Mouse (Mus musculus) left cerebral cortex, adult 9 months (tissue): ENCODE measurements around the gene Cry2.

ENCODE experiments used
- DNase-seq, 2 experiments: peaks; one replicate each; pipeline ENCODE4 v3.0.0; 2022; ENCODE audit warnings: low spot score in 2 of 2

The Cry2 gene

DNA sequence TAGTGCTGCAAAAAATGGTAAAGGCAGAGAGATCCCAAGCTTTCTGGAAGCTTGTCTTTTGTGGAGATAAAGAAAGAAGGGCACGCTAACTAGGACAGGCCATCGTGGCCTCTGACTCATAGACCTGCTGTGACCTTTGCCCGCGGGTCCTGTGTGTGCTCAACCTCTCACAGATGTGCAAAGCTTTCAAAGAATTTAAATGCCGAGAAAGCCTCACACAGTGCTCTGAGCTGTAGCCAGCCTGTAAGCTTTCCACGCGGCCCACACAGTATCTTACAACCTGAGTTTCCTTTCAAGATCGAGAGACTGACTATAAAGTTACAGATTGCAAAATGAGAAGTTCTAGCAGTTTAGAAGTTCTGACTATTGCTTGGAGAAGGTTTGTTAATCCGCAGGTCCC, 12.0 kb upstream of the Cry2 start:
- DNase-seq = no peak

DNA sequence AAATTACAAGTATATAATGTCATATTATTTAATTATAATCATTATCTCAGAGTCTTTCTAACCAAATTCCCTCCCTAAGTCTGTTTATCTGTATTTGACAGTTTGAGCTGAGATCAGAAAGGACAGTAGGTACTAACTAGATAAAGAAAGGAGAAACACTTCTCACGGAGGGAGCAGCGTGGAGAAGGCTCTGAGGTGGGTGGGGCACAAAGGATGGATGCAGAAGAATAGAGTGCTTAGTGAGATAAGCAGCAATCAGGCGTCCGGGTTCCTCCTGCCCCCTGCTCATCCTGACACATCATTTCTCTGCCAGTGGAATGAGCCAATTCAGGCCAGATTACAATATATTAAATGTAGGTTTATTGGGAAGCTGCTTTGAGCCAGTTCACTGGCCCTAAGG, 10.5 kb upstream of the Cry2 start:
- no peak for DNase-seq

DNA sequence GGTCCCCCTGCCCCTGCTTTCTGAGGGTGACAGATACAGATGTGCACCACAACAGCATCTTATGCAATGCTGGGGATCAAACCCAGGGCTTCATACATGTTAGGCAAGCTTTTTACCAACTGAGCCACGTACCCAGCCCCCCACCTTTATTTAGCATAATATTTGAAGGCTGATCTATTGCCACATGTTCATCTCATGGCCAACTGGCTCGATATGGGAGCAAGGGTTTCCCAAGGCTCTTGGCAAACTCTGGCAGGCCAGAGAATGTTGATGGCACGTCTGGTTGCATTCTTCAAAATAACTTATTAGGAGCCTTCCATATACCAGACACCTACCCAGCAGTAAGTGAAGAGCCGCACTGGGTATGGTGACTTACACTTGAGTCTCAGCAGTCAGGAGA, 9.5 kb upstream of the Cry2 start:
- DNase-seq = no peak

DNA sequence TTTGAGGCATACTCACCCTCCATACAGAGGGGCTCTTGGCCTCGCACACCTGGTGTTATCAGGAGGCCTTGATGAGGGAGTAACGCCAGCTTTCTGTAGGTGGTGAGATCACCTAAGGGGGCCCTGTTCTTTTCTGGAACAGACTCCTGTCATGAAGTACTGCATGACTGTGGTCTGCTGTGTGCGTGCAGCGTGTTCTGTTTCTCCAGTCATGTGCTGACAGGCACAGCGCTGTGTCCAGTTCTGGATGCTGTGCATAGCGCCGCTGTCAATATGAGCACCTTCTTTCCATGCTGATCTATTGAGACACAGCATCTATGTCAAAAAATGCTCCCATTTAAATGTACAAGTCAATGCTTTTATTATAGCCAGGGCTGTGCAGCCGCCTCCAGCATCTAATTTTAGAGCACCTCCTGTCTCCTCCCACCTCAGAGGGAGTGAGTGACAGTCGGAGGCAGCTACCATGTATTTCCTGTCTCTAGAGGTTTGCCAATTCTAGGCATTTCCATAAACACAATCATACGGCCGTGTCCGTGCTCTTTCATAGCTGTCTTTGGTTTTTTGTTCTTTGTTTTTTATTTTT, 8.7 kb upstream of the Cry2 start:
- DNase-seq = peak; percentile 71 to 73

DNA sequence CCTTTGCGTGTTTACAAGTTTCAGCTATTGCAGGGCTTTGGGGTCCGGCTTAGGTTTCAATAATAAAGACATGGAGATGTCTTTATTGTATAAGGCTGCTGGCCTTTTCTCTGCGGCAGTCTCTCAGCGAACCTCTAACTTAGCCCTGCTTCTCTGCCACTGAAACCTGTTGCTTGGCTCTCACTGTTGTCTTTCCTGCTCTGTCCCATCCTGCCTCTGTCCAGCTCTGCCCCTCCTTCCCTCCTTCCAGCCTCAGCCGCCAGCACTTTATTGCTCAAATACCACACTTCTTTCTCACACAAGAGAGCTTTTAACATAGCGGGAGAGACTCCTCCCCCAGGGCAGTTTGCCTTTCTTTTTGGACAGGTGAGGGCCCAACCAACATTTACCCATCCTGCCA, 6.6 kb upstream of the Cry2 start:
- no peak for DNase-seq

DNA sequence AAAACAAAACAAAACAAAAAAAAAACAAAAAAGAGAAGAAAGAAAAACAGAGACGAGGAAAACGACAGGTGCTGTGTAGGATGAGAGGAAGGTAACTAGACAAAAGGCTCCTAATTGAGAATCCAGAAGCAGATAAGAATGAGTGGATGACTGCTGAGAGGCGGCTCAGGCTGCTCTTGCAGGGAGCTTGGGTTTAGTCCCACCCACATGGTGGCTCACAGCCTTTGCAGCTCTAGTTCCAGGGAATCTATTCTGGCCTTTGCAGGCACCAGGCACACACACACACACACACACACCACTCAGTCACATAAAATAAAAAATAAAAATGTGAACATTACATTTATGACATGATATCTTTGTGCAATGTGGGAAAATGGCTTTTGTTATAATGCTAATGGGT, 4.7 kb upstream of the Cry2 start:
- DNase-seq = no peak

DNA sequence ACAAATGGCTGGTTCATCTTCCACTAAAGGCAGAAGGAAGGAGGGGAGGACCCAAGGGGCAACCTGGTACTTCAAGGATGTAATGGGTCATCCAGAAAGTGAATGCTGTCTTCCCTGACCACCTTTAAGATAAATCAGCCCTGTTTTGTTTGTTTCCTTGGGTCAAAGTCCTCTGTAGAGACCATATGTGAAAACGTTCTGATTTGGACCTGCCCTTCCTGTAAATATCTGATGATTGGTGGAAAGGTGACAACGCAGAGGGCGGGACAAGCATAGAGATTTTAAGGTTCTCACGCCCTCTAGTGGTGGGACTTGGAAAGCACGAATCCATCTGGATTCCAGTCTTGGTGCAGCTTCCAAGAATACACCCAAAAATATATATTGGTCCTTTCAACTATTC, 4.0 kb upstream of the Cry2 start:
- peak in 1 of 2 experiments; percentile 93 for DNase-seq

DNA sequence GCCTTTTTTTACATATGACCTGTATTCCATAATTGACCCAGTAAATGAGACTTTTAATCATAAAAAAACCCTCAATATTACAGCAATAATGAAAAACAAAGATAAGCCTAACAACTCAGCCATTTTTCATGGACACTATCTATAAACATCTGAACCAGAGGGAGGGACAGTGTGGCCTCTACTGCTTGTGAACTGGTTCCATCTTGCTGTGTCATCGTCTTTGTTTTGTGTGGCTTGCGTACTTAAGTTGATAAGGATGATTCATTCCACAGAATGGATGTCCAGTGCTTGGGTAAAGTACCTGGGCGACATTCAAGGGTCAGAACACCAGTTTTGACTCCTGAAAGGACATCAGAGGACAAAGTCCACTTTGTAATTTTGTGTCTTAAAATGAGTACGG, 3.5 kb upstream of the Cry2 start:
- DNase-seq = no peak

DNA sequence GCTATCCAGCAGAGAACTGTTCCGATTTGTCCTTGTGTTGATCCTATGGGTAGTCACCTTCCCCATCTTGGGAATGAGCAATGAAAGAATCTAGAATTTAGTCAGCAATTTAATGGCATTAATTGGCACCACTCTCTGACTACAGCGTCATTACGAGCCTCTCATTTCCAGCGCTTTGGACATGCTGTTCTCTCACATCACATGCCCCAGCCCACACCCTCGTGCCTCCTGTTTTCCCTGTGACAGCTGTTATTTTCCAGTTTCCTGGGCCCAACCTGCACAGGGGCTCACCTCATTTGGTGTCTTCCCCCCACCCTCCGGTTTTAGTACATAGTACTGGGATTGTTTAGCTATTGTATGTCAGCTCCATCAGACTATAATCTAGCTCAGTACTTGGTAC, 1.2 kb upstream of the Cry2 start:
- DNase-seq = no peak

DNA sequence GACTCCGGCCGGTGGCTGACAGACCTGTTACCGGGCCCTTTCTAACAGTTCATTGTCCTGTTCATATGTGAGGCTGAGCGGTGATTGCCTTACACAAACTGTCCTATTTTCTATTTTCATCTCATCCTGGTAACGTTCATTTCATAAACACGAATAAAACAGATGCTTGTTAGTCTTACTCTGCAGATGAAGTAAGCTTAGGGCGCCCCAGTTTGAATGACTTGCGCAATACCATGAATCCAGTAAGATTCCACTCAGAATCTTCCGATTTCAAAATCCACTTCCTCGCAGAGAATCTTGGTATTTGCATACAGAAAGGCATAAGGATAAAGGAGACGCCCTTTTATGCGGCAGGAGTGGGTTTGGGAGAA, 517 bp upstream of the Cry2 start:
- DNase-seq = no peak

DNA sequence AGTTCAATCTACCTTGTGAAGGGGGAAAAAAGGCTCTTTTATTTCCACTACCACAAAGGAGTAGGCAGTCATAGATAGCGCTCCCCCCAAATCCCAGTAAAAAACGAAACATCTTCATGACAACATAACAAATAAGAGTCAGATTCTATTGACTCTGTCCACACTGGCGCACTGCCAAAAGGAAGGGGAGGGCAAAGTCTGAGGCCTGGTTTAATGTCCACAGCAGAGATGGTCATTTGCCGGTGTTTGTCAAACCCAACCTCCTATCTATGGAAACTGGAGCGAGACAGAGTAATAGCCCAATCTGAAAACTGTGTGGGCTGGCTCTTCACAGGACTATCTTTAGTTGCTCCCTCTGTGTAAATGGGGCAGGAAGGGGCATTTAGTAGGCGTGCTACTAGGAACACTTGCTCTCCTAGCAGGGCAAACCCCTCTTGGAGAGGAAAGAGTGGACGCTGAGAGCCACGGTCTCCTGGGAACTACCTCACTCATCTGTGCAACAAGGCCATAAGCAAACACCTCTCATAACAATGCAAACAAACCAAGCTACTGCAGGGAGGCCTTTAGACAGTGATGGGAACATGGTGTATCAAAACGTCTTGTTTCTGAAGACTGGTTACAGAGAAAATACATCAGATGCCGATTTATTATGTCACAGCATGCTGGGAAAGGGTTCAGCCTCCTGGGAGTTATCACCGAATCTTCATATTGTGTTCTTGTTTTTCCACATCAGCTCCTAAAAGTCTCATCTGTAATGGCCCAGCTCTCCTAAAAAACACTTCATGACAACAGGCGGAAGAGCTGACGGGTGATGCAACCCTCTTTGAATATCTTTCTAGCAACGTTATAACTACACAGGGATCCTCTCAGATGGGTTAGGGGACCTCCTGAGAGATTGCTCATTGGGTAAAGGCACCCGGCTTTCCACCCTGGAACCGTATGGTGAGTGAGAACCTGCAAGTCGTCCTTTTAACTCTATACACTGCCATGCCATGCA, 1.2 kb downstream of the Cry2 start:
- DNase-seq = no peak

DNA sequence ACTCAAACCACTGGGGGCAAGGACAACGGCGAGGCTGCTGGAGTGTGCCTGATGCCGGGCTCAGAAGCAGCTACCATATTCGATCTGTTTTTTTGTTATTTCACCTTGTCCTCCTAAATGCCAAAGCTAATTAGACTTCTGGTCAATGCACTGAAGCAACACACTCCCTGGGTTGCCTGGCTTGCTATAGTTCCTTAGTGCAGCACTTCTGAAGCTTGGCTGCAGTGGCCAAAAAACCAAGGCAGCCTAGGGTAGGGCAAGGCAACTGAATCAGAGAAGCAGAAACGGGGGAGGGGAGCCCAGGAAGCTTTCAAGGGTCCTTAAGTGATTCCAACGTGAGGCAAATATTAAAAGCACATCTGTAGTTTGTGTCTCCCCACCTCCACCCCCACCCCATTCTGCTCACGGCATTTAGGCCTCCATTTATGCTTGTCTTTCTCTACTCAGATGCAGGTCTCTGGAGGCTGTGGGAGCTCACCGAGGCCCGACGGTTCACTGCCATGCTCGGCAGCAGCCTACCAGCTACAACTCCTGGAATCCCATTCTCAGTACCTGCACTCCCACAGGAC, 2.1 kb downstream of the Cry2 start:
- no peak for DNase-seq

DNA sequence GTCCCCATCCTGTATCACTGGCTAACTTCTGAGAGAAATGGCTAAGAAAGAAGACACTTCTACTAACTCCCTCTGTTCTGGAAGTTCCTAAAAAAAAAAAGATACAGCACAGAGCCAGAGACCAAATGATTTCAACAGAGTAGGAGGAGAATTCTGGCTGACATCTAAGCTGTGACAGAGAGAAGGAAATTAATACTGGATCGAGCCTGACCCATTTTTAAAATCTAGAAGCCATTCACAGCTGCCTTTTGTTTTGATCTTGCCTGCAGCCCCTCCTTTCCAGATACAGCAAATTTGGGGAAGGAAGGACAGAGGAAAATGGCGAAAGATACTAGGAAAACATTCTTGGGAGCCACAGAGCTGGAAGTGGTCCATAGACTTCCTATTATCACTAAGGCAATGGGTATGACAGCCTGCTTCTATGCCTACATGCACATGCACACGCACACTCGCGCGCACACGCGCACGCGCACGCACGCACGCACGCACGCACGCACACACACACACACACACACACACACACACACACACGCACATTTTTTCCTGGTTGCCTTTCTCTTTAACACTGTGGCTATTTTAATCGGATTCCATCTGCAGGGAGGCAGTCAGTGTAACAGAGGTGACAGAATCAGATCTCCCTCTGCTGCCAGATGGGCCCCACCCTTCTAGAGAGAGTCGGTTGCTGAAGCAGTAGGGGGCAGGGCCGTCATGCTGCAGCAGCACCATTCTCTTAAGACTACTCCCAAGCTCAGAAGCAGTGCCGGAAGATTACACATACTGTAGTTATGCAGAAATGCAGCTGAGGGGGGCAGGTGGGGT, 2.9 kb downstream of the Cry2 start:
- DNase-seq = peak; percentile 63 to 72

DNA sequence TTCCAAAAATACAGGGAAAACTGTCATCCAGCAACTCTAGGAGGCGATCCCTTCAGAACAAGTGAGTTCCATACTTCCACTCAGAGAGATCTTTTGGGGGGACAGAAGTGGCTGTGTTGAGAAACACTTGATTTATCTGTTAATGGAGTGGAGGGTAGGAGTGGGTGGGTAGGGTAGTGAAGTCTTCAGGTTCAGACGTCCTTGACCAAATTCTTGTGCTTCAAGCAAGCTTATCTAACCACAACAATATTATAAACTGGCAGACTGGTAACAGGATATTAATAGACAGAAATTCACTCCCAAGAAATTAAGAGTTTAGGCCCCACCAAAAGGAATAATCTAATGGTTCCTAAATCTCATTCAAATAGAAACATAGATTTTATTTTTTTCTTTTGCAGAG, 3.8 kb downstream of the Cry2 start:
- DNase-seq = no peak

DNA sequence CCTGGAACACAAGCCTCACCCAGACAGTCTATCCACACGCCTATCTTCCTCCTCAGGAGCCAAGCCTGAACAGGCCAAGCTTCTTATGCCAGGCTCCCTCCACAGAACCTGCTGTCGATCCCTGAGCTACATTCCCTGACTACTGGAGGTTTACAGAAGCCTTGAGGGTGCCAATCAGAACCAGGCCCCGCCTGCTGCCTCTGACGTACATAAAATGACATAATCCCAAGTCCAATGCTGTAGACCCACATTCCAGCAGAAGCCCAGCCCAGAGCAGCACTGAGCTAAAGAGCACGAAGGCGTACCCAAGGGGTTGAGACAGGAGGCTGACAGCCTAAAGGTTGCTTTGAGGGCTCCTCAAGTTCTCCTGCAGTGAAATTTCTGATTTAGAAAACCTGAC, 6.0 kb downstream of the Cry2 start:
- peak; percentile 80 to 87 for DNase-seq

DNA sequence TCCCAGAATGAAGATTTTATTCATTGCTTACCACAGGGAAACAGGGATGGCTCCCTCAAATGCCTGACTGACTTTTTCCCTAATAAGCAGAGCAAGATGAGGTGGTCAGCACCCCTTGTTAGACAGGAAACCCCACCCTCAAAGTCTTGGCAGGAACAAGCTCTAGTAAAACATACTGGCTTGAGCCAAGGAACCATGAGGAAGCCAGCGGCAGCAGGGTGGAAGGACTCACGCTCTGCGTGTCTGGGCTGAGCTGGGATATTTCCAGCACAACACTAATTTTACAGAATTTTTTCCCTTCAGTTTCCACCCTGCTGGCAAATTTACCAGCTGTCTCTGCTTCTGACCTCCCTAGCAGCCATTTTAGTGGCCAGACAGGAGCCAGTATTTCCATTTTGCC, 7.4 kb downstream of the Cry2 start:
- no peak for DNase-seq

DNA sequence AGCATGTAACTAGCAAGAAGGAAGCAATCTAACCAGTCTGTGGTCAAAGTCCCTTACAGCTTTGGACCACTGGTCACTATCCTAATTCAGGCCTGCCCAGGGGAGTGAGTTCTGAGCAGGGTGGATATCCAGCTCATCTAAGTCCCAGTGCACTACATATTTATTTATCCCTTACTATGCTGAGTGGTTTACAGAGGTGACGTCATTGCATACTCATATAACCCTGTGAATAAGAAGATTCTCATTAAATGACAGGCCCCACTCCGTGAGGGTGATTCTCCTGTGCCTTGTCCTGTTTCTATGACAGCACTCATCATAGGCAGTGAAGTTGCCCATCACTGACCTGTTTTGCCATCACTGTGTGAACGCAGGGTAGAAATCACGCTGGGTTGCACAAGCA, 8.5 kb downstream of the Cry2 start:
- DNase-seq = no peak

DNA sequence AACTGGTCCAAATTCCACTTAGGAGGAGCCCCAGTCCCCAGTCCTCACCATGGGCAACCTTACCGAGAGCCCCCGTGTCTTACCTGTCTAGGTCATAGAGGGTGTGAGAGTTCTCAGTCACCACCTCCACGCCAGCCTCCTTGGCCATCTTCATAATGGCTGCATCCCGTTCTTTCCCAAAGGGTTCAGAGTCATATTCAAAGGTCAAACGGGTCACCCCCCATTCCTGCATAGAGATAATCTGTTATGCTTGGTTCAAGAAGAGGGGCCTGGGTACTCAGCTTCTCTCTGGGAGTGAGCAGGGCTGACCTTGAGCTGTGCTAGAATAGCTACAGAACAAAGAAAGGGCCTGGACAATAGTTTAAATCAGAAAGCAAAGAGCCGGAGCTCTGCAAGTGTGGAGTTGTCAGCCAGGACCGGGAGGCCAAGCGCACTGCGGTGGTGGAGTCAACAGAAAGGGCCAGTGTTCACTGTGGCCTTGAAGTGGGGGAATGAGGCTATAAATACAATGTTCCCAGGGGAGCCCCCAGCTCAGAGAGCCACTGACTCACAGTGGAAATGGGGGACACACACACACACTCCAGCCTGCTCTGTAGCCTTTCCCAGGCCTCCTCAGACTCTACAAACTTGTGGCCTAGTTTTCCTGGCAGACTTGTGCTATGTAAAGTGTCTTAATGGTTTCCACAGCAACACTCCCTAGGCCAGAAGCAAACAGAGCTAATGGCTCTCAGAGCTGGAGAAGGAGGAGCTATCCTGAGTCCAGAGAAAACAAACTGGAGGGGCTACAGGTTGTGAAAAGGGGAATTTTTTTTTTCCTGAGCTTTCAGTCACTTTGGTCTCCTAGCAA, 9.2 kb downstream of the Cry2 start:
- DNase-seq = peak in 1 of 2 experiments; percentile 72

DNA sequence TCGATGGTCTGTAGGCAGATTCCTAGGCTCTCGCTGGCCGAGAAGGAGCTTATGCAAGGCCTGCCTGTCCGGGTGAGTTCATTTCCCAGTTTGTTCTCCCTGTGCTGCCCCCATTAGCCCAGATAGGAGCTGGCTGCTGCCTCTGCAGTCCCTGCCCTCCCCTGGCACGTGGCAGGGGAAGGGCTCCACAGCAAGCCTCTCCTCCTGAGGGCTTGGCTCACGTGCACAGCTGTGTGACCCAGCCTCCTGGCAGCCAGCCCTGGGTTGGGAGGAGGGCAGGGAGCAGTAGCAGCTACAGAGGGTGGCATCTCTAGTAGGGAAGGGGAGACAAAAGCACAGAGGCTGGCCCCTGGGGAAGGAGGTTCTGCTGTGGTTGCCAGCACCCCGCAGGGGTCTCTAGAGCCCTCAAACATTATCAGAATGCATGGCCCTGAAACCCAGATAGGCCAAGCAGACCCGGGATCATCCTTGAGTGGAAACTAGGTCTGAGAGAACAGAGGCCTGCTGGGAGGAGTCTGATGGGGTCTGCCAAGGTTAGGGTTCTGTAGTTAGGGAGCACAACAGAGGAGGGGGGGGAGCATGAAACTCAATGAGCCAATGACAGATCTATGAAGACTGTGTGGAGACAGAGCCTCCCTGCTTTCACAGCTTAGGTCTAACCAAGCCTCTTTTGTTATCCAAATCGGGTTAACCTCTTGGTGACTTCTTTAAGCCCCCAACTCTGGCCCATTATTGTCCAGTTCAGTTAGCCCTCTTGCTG, 10.0 kb downstream of the Cry2 start:
- peak; percentile 83 to 88 for DNase-seq

DNA sequence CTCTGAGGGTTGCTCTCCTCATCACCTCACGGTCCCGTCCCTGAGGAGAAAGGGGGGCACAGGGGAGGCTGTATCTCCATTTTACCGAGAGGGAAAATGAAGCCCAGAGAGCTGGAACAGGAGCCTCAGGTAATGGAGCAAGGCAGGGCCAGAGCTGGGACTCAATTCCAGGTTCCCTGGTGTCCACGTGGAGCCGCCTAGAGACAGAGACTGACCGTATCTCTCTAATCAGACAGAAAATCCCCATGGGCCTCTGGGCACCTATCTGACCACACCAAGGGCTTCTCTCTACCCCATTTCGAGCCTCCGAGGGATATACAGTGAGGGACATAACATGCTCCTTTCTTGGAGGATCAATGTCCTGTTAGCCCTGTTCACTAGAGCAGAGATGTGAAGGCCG, 10.7 kb downstream of the Cry2 start:
- DNase-seq = no peak
